ENCODE assay signal across 8 mouse cellular contexts in the genomic region with DNA sequence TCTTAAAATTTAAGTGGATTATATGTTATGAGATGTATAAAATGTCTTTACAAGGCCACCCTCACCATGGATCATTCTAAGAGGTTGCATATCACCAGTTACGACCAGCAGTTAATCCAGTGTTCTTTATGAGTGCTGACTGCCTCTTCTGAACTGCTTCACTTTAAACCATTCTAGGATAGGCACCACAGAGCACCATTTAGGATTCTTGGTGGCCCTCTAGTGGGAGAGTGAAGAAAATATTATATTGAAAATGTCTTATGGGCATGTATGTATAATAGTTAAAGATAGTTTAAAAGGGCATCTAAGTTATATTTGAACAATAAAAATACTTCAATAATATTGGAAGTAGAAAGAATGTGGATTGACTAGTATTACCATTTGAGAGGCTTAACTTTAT.
DNase-seq lines count a peak whose midpoint lies in the region; ATAC-seq and TF ChIP-seq lines count a peak whose summit lies in the region.

No protein-coding gene starts in this region.

- TF ChIP-seq EP300 in heart, adult 2 months (IDR thresholded peaks at IDR 0.05; ENCODE audit: insufficient read depth, low read depth, low read length) = no peak

- no peaks in the 10 kb centered on the region for H3K36me3 ChIP-seq in heart, adult 2 months (ENCODE audit: control insufficient read depth, insufficient read depth, low read length)
- H3K36me3 ChIP-seq in midbrain, embryonic 11.5 days (ENCODE audit: control insufficient read depth, insufficient read depth, low read length) = no peaks in the 10 kb centered on the region
- H3K36me3 ChIP-seq in midbrain, embryonic 16.5 days (ENCODE audit: control insufficient read depth, insufficient read depth, low read length) = no peaks in the 10 kb centered on the region

- intact Hi-C loops in heart, adult 2 months (cut with DNase I) = loop anchor here (5.0 kb wide), 1 partner anchor 267 kb away; no protein-coding TSS in a partner anchor
- intact Hi-C loops in left cerebral cortex, postnatal 4 days (cut with DNase I) = no loop called here

- H3K27ac ChIP-seq in heart, adult 2 months = no peak overlapping the region
- no peak overlapping the region for H3K27ac ChIP-seq in midbrain, embryonic 11.5 days (ENCODE audit: low read depth, low read length)
- H3K27ac ChIP-seq in midbrain, embryonic 16.5 days (ENCODE audit: low read length) = no peak overlapping the region

- WGBS in heart, adult 2 months = 10% methylated on average over 1 of the region's 1 CpGs
- 33% methylated on average over 1 of the region's 1 CpGs for WGBS in midbrain, embryonic 11.5 days
- 4% methylated on average over 1 of the region's 1 CpGs for WGBS in midbrain, embryonic 16.5 days

- H3K9ac ChIP-seq in heart, adult 2 months (ENCODE audit: low read depth, low read length) = no peak overlapping the region
- no peak overlapping the region for H3K9ac ChIP-seq in midbrain, embryonic 11.5 days (ENCODE audit: low read length)
- H3K9ac ChIP-seq in midbrain, embryonic 16.5 days (ENCODE audit: low read depth, low read length) = no peak overlapping the region

- no peak overlapping the region for H3K4me2 ChIP-seq in midbrain, embryonic 11.5 days
- H3K4me2 ChIP-seq in midbrain, embryonic 16.5 days (ENCODE audit: low read length) = no peak overlapping the region

- no peak for DNase-seq in heart, adult 2 months
- DNase-seq in heart, adult 9 months (ENCODE audit: low spot score in 2 of 2) = no peak
- DNase-seq in midbrain, embryonic 11.5 days (ENCODE audit: low spot score, missing footprints) = peak; percentile 81
- DNase-seq in embryo, embryonic 11 days = peak; percentile 74
- peak; percentile 66 for DNase-seq in retina, postnatal 1 day
- no peak for DNase-seq in right cerebral cortex, postnatal 10 days (ENCODE audit: low spot score in 2 of 2)
- no peak for DNase-seq in left cerebral cortex, postnatal 4 days

- H3K9me3 ChIP-seq in midbrain, embryonic 11.5 days (ENCODE audit: control insufficient read depth, low read length) = no peaks in the 10 kb centered on the region
- no peaks in the 10 kb centered on the region for H3K9me3 ChIP-seq in midbrain, embryonic 16.5 days (replicated peaks; ENCODE audit: control insufficient read depth, low read length, poor library complexity, severe bottlenecking)

- no peak for ATAC-seq in midbrain, embryonic 11.5 days (ENCODE audit: low FRiP score)
- ATAC-seq in midbrain, embryonic 16.5 days = no peak

- peak; percentile 80 for TF ChIP-seq CTCF in heart, adult 2 months (IDR thresholded peaks at IDR 0.05)

- peaks cover 4% of the 10 kb centered on the region for H3K79me2 ChIP-seq in heart, adult 2 months (replicated peaks; ENCODE audit: control insufficient read depth, insufficient read depth, low read length)

- H3K27me3 ChIP-seq in heart, adult 2 months (ENCODE audit: control insufficient read depth, insufficient read depth, low read length) = no peaks in the 10 kb centered on the region
- H3K27me3 ChIP-seq in midbrain, embryonic 11.5 days (ENCODE audit: control insufficient read depth, insufficient read depth, low read length) = no peaks in the 10 kb centered on the region
- H3K27me3 ChIP-seq in midbrain, embryonic 16.5 days (ENCODE audit: control insufficient read depth, insufficient read depth, low read depth, low read length) = no peaks in the 10 kb centered on the region

- H3K4me1 ChIP-seq in heart, adult 2 months (ENCODE audit: control insufficient read depth, insufficient read depth, low read length) = no peaks in the 10 kb centered on the region
- no peaks in the 10 kb centered on the region for H3K4me1 ChIP-seq in midbrain, embryonic 11.5 days (ENCODE audit: control insufficient read depth, insufficient read depth, low read length)
- no peaks in the 10 kb centered on the region for H3K4me1 ChIP-seq in midbrain, embryonic 16.5 days (ENCODE audit: control insufficient read depth, insufficient read depth, low read length)

- H3K4me3 ChIP-seq in heart, adult 2 months = no peak overlapping the region
- no peak overlapping the region for H3K4me3 ChIP-seq in midbrain, embryonic 11.5 days (ENCODE audit: low read depth, low read length)
- H3K4me3 ChIP-seq in midbrain, embryonic 16.5 days (ENCODE audit: low read depth, low read length) = no peak overlapping the region

- no peak for TF ChIP-seq POLR2A in heart, adult 2 months (IDR thresholded peaks at IDR 0.05; ENCODE audit: insufficient read depth, low read depth, low read length)

Comparison
In these comparisons a context has a peak if more than half of its experiments do, and no peak if none do; other contexts are left out.
1. DNase-seq: peak in midbrain, embryonic 11.5 days (single experiment), embryo, embryonic 11 days (single experiment) and retina, postnatal 1 day (single experiment); none in heart, adult 2 months (0 of 2), heart, adult 9 months (0 of 2), right cerebral cortex, postnatal 10 days (0 of 2) and left cerebral cortex, postnatal 4 days (single experiment).